Mouse (Mus musculus) lung, postnatal 36 days (tissue): ENCODE data around the gene Zfp146.
A peak's percentile ranks its signal among the peaks of the same experiment; 100 is the strongest.
"Not testable (repeated sequence)": the region's sequence is repeated elsewhere in the genome, so short reads cannot be mapped to it uniquely, and the experiment has no call there.

ENCODE experiments used
- DNase-seq: peaks from one replicate; pipeline ENCODE4 v3.0.0; 2022; ENCODE audit warnings: mixed read lengths

Gene Zfp146

GRCm38 (mm10) chr7:30121308-30122187 is 48.0 kb downstream of the Zfp146 start, which contains the start of gene Zfp382:
Zfp382 (plus strand) TSS chr7:30121942.
- peak; percentile 89 for DNase-seq

GRCm38 (mm10) chr7:30117935-30118334 is 51.6 kb downstream of the Zfp146 start:
- DNase-seq = not testable (repeated sequence)

GRCm38 (mm10) chr7:30116076-30116475 is 53.5 kb downstream of the Zfp146 start:
- no peak for DNase-seq
